In the genomic region with DNA sequence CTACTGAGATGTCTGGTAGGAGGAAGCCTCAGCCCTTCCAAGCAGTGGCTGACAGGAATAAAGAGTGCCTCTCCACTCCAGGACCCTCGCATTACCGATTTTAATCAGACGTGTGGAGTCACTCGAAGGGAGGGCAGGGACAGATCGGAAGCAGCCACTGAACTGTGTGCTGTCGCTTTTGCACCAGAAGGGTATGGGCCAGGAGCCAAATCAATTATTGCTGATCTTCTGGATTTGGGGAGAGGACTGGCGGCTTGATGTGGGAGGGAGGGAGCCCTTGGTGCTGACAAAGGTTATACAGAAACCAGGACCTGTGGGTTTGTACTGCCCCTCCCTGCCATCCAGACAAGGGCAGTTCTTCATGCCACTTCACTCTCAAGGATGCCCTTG, we compare ENCODE assay signal across 8 mouse cellular contexts.
A peak's percentile ranks its signal among the peaks of the same experiment; 100 is the strongest.
DNase-seq lines count a peak whose midpoint lies in the region; ATAC-seq and TF ChIP-seq lines count a peak whose summit lies in the region.
"Had no signal": no experiment of that assay in that cellular context is flagged by ENCODE, and none has a peak within 500 bp of the region (broad histone marks: within the 10 kb centered on the region; RNA-seq: fewer than 3 reads in every experiment).

No protein-coding gene starts in this region.

- no peak for DNase-seq in kidney, adult 11 months
- peak; percentile 69 to 72 for DNase-seq in cerebellum, postnatal 25 days
- peak; percentile 65 for DNase-seq in hindbrain, embryonic 14.5 days (ENCODE audit: low spot score)
- no peak for DNase-seq in spleen, postnatal 14 days (ENCODE audit: low spot score in 2 of 2)
- no peak for DNase-seq in gastrocnemius, adult 2 months

- intact Hi-C loops in gastrocnemius, adult 2 months (cut with DNase I), result no loop called here

- H3K27ac ChIP-seq in kidney, embryonic 15.5 days, result no peak overlapping the region
- peak overlapping the region; percentile 71 for H3K27ac ChIP-seq in hindbrain, embryonic 14.5 days
- no peak overlapping the region for H3K27ac ChIP-seq in neural tube, embryonic 12.5 days
- H3K27ac ChIP-seq in gastrocnemius, adult 2 months, result no peak overlapping the region
- H3K27ac ChIP-seq: liver, embryonic 15.5 days had no signal

- peaks cover 44% of the 10 kb centered on the region for H3K4me1 ChIP-seq in kidney, embryonic 15.5 days
- peaks cover 46% of the 10 kb centered on the region for H3K4me1 ChIP-seq in hindbrain, embryonic 14.5 days (replicated peaks; ENCODE audit: control insufficient read depth, insufficient read depth, low read length)
- peaks cover 47% of the 10 kb centered on the region for H3K4me1 ChIP-seq in neural tube, embryonic 12.5 days

- no peak for TF ChIP-seq CTCF in gastrocnemius, adult 2 months (IDR thresholded peaks at IDR 0.05)

- H3K9me3 ChIP-seq in kidney, embryonic 15.5 days (replicated peaks), result no peaks in the 10 kb centered on the region
- no peaks in the 10 kb centered on the region for H3K9me3 ChIP-seq in hindbrain, embryonic 14.5 days (ENCODE audit: control insufficient read depth, low read length)
- H3K9me3 ChIP-seq in neural tube, embryonic 12.5 days, result no peaks in the 10 kb centered on the region
- H3K9me3 ChIP-seq: liver, embryonic 15.5 days had no signal

- H3K9ac ChIP-seq in kidney, embryonic 15.5 days, result peak overlapping the region; percentile 10; the same call in 1 of the 2 replicates
- no peak overlapping the region for H3K9ac ChIP-seq in hindbrain, embryonic 14.5 days
- H3K9ac ChIP-seq in neural tube, embryonic 12.5 days, result no peak overlapping the region
- H3K9ac ChIP-seq: liver, embryonic 15.5 days had no signal

- peaks cover 13% of the 10 kb centered on the region for H3K27me3 ChIP-seq in kidney, embryonic 15.5 days
- no peaks in the 10 kb centered on the region for H3K27me3 ChIP-seq in hindbrain, embryonic 14.5 days (ENCODE audit: control insufficient read depth, insufficient read depth, low read length)
- H3K27me3 ChIP-seq in neural tube, embryonic 12.5 days (replicated peaks), result no peaks in the 10 kb centered on the region
- H3K27me3 ChIP-seq: liver, embryonic 15.5 days had no signal

- H3K36me3 ChIP-seq in kidney, embryonic 15.5 days, result no peaks in the 10 kb centered on the region
- no peaks in the 10 kb centered on the region for H3K36me3 ChIP-seq in hindbrain, embryonic 14.5 days (replicated peaks; ENCODE audit: control insufficient read depth, insufficient read depth)
- H3K36me3 ChIP-seq in neural tube, embryonic 12.5 days, result no peaks in the 10 kb centered on the region
- H3K36me3 ChIP-seq: liver, embryonic 15.5 days had no signal

- ATAC-seq in kidney, embryonic 15.5 days (replicated peaks; ENCODE audit: low FRiP score), result no peak
- ATAC-seq in hindbrain, embryonic 14.5 days (ENCODE audit: low FRiP score), result peak; percentile 75
- ATAC-seq in neural tube, embryonic 12.5 days (ENCODE audit: low FRiP score, low read depth), result peak; percentile 79

- peak overlapping the region; percentile 41 for H3K4me2 ChIP-seq in kidney, embryonic 15.5 days
- 0 out of 2 replicates have a peak overlapping the region, but pooled peaks have one; percentile 0 for H3K4me2 ChIP-seq in hindbrain, embryonic 14.5 days (replicated peaks)
- H3K4me2 ChIP-seq in neural tube, embryonic 12.5 days (replicated peaks), result peak overlapping the region; percentile 37
- H3K4me2 ChIP-seq: liver, embryonic 15.5 days had no signal

- H3K4me3 ChIP-seq in kidney, embryonic 15.5 days (replicated peaks), result 0 out of 2 replicates have a peak overlapping the region, but pooled peaks have one; percentile 0
- no peak overlapping the region for H3K4me3 ChIP-seq in hindbrain, embryonic 14.5 days (replicated peaks; ENCODE audit: low read length)
- H3K4me3 ChIP-seq in neural tube, embryonic 12.5 days, result no peak overlapping the region
- H3K4me3 ChIP-seq in gastrocnemius, adult 2 months, result no peak overlapping the region
- H3K4me3 ChIP-seq: liver, embryonic 15.5 days had no signal

- WGBS in kidney, embryonic 15.5 days, result 4% methylated on average over 7 of the region's 7 CpGs
- WGBS in hindbrain, embryonic 14.5 days, result 9% methylated on average over 7 of the region's 7 CpGs
- 11% methylated on average over 7 of the region's 7 CpGs for WGBS in neural tube, embryonic 12.5 days

Comparison
In these comparisons a context has a peak if more than half of its experiments do, and no peak if none do; other contexts are left out.
1. DNase-seq: peak in cerebellum, postnatal 25 days (2 of 2) and hindbrain, embryonic 14.5 days (single experiment); none in kidney, adult 11 months (single experiment), spleen, postnatal 14 days (0 of 2) and gastrocnemius, adult 2 months (single experiment).
2. Peak in every context shown above with its lines, with median percentiles within 50 percentile points of each other: H3K4me2 ChIP-seq.